Mouse (Mus musculus): ENCODE results near the gene Wdr4.

DNA sequence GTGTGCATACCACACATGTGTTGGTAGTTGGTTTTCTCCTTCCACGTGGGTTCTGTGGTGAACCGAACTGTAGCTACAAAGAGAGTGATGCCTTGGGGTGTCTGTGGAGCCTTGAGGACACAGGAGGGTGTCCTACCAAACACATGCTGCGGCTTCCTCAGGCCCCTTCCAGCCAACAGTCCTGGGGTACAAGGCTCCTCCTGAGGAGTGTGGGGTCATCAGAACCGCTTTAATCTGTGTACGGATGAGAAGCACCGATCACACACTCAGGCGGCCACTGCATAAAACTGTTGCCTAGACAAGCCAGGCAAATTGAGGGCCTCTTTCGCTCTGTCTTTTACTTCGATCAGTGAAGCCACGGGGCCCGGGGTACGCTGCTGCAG, 43.8 kb upstream of the Wdr4 start:
- TF ChIP-seq POLR2A (IDR thresholded peaks at IDR 0.05; ENCODE audit: insufficient read length, low read depth): no peak
- no peak for TF ChIP-seq USF1 (IDR thresholded peaks at IDR 0.05; ENCODE audit: low read depth)
- no peak for TF ChIP-seq MYOD1 (IDR thresholded peaks at IDR 0.05; ENCODE audit: control insufficient read depth in 1 of 3, insufficient read length in 2 of 3, low read depth in 2 of 3)
- no peak for TF ChIP-seq MAX (IDR thresholded peaks at IDR 0.05; ENCODE audit: low read depth)
- TF ChIP-seq TCF12 (IDR thresholded peaks at IDR 0.05; ENCODE audit: insufficient read depth, poor library complexity, severe bottlenecking): no peak
- no peak for TF ChIP-seq SRF (IDR thresholded peaks at IDR 0.05; ENCODE audit: control insufficient read depth, insufficient read length, low read depth)
- no peak for TF ChIP-seq E2F4 (IDR thresholded peaks at IDR 0.05; ENCODE audit: insufficient read depth)
- TF ChIP-seq MYOG (IDR thresholded peaks at IDR 0.05; ENCODE audit: control insufficient read depth in 1 of 3, insufficient read depth in 1 of 3, insufficient read length in 2 of 3, low read depth in 2 of 3): no peak
- no peak for TF ChIP-seq POLR2AphosphoS2 (IDR thresholded peaks at IDR 0.05; ENCODE audit: insufficient read length, low read depth)
- no peak for TF ChIP-seq TCF3 (IDR thresholded peaks at IDR 0.05; ENCODE audit: insufficient read length, low read depth)
- TF ChIP-seq CEBPB (IDR thresholded peaks at IDR 0.05; ENCODE audit: insufficient read depth, poor library complexity, severe bottlenecking): no peak
- TF ChIP-seq REST (IDR thresholded peaks at IDR 0.05; ENCODE audit: insufficient read depth, insufficient read length): no peak

All from myocyte (in vitro differentiated cells).